Mouse (Mus musculus): Measurements from ENCODE around the gene Bcl11a. TPM values are rescaled to one million over a fixed set of nuclear protein-coding genes. Genes with fewer than 3 reads are reported as not detected.

The Bcl11a gene
- total RNA-seq, 2 experiments from 2014 or later = 0.67 to 0.83 TPM

GRCm38 (mm10) chr11:24199560-24199959, 121.7 kb downstream of the Bcl11a start:
- DNase-seq (ENCODE audit: low spot score in 2 of 2) = no peak

- no peak for DNase-seq (ENCODE audit: low spot score in 2 of 2)
Measured at GRCm38 (mm10) chr11:24200310-24200709, 122.5 kb downstream of the Bcl11a start.

DNA sequence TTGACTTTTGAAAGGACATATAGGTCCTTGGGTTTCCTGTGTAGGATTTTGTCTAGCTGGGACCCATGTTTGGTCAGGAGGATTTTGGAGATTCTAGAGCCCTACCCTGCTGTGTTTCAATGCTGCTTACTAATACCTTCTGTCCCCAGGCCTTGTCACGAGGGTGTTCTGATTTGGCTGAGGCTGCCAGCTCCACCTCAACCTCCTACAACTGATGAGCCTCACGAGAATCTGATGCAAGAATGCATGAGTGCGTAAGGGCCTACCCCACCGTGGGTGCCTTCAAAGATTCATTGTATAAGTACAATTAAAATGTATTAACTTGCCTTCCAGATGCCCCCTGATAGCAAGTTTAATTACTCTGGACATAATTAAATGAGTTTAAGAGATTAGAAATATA, 123.4 kb downstream of the Bcl11a start:
- DNase-seq (ENCODE audit: low spot score in 2 of 2) = no peak

DNA sequence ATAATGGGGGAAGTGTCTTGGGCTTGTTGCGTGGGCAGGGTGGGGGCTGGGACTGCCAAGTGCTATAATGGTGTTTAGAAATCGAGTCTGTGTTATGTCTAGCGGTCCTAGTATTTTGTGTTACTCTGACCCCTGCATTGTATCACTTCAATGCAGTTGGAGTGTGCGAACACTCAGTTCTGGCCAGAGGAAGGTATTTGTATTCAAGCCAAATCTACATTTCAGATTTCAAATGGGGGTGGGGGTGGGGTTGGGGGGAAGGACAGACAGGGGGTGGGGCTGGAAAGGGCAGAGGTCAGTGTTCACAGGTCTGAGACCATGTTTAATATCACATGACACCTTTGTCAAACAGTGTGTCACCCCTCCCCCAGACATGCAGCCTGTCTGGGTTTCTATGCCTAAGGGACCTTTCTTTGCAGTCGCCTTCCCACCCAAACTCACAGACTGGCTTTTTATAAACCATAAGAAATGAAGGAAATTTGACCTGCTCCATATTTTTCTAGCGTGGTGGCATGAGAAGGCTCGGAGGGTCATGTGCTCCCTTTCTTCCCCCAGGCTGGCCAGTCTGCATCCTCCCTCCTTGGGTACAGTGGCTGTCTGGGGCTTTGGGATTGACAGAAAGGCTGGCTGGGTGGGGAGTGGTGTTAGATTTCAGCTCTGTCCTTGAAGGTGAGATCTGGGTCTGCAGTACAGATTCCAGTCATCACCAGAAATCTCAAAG, 124.9 kb downstream of the Bcl11a start:
- no peak for DNase-seq (ENCODE audit: low spot score in 2 of 2)

DNA sequence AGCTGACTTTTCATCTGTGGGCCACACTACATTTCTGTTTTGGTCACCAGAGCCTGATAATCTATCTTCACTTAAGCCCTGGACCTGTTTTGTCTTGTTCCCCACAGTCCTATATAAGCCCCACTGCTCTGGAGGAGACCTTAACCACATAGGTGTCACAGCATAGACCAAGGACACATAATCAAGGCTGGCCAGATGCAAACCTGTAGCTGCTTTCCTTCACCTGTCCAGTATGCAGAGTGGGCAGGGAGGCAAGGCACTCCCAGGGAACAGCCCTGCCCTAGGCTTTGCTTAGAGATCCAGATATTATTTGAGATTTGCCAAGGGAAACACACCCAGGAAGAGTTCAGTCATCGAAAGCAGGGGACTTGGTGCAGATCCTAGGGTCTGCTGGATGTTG, 125.6 kb downstream of the Bcl11a start:
- DNase-seq (ENCODE audit: low spot score in 2 of 2) = no peak

DNA sequence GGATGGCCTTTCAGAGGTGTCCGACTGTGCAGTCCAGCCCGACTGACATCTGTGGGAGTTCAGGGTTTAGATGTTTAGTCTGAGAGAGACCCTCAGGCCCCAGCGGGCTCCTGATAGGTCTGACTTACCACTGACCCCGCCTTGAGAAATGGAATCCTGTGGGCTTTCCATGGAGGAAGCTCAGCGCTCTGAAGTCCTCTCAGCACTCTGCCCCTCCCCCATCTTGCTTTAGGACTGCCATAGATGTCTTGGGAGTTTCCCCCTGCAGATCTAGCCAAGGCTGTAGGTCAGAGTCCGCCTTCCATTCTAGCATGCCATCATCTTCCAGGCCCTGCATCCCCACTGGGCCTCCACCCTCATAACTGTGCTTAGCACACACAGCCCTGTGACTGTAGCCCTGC, 131.1 kb downstream of the Bcl11a start:
- DNase-seq (ENCODE audit: low spot score in 2 of 2) = no peak

GRCm38 (mm10) chr11:24214509-24215134, 136.8 kb downstream of the Bcl11a start:
- DNase-seq (ENCODE audit: low spot score in 2 of 2) = no peak

DNA sequence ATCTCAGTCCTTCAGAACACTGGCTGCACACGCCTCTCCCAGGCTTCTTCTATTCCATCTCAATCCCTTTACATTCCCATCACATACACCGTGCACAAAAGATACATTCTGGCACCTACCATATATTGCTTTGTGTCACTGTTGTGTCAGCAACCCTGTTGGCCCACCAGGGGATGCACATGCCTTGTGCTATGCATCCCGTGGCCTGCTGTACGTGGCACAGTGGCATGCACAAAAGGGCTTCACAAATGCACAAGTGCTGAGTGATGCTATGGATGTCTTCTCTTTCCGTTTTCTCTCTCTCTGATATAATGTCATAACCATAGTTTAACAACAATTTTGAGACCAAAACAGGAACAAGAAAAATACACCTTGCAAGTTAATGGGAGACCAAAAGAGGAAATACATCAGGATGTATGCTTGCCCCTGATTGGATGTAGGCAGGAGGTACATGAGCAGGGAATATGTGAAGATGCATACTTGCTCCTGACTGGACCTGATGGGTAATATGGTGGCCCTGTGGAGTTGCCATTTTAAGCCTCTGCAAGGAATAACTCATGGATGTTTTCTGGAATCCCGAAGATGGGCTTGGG, 140.0 kb downstream of the Bcl11a start:
- DNase-seq (ENCODE audit: low spot score in 2 of 2) = no peak

DNA sequence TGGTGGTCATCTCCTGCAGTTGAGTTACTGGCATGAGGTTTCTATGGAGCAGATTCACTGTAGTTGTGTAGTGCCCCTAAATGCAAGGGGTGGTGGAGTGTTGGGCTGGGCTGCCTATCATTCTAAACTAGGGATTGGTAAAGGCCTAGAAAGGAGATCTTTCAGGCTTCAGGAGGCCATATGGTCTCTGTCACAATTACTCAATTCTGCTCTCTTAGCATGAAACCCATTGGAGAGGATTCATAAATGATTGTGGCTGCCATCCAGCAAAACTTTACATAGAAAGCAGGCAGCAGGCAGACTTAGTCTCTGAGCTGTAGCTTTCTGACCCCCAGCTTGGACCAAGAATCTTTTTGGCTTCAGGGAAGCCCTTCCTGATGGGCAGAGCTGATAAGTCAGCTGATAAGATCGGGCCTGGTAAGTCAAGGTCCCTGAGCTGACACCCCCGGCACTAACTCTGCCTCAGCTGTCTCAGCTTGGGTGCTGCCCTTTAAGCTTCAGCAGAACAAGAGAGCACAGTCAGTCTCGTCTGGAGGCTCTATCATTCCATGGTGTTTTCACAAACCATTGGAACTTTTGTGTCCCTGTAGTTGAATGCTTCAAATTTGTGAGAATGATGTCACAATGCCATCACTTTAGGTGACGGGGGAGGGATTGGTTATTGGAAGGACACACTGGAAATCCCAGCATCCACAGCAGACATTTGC, 143.9 kb downstream of the Bcl11a start:
- no peak for DNase-seq (ENCODE audit: low spot score in 2 of 2)

Other genes starting within 250 kb of the Bcl11a start
- gene Papolg, start 182.8 kb upstream of the Bcl11a start, total RNA-seq (2021) = 1 to 10 TPM; 7.0 to 7.5 TPM
- not detected for gene A830031A19Rik, start 3.0 kb upstream of the Bcl11a start, total RNA-seq (2021)